Mouse (Mus musculus): ENCODE results near the gene 5330417C22Rik. TPM values are rescaled to one million over a fixed set of nuclear protein-coding genes. Genes with fewer than 3 reads are reported as not detected.

The 5330417C22Rik gene
- polyA plus RNA-seq, 1 experiment from 2014 or later, result 18.9 TPM

- H3K9me3 ChIP-seq, result no peaks in the 10 kb centered on the region
- peak within 1 kb of the TSS; percentile 81 for H3K9ac ChIP-seq
- peak; percentile 97 for ATAC-seq (ENCODE audit: low FRiP score, low read depth)
- under 1% methylated on average over 41 of the region's 41 CpGs for WGBS
- H3K27ac ChIP-seq (replicated peaks), result peak within 1 kb of the TSS; percentile 91
- peaks cover 42% of the 10 kb centered on the region for H3K4me1 ChIP-seq (replicated peaks)
- H3K36me3 ChIP-seq, result no peaks in the 10 kb centered on the region
- H3K4me2 ChIP-seq, result peak within 1 kb of the TSS; percentile 85
- H3K4me3 ChIP-seq, result peak within 1 kb of the TSS; percentile 79
- H3K27me3 ChIP-seq, result no peaks in the 10 kb centered on the region
These were observed 91.5 kb downstream of the 5330417C22Rik start, which contains the start of gene Sars for GRCm38 (mm10) chr3:108444698-108445365. Gene Sars, minus strand, starts transcription at chr3:108445209.

- no peaks in the 10 kb centered on the region for H3K27me3 ChIP-seq
- peak overlapping the region; percentile 85 for H3K4me2 ChIP-seq
- H3K4me3 ChIP-seq, result peak overlapping the region; percentile 79
- H3K36me3 ChIP-seq, result peaks cover under 1% of the 10 kb centered on the region; the same call in 1 of the 2 replicates
- 21% methylated on average over 8 of the region's 8 CpGs for WGBS
- peak overlapping the region; percentile 81 for H3K9ac ChIP-seq
- H3K27ac ChIP-seq (replicated peaks), result peak overlapping the region; percentile 91
- ATAC-seq (ENCODE audit: low FRiP score, low read depth), result no peak
- H3K4me1 ChIP-seq (replicated peaks), result peaks cover 42% of the 10 kb centered on the region
- no peaks in the 10 kb centered on the region for H3K9me3 ChIP-seq
These were observed 92.3 kb downstream of the 5330417C22Rik start for GRCm38 (mm10) chr3:108444029-108444428.

GRCm38 (mm10) chr3:108436380-108436714 is 100.0 kb downstream of the 5330417C22Rik start:
- Histone ChIP-seq H3K4me1 (replicated peaks) (peaks cover 35% of the 10 kb centered on the region), H3K27me3 (no peaks in the 10 kb centered on the region), H3K27ac (replicated peaks) (no peak overlapping the region), H3K9me3 (no peaks in the 10 kb centered on the region), H3K36me3 (peaks cover 35% of the 10 kb centered on the region), H3K4me2 (no peak overlapping the region), H3K4me3 (no peak overlapping the region), H3K9ac (no peak overlapping the region)
- no peak for ATAC-seq (ENCODE audit: low FRiP score, low read depth)
- 52% methylated on average over 7 of the region's 7 CpGs for WGBS

GRCm38 (mm10) chr3:108435701-108436379 is 100.5 kb downstream of the 5330417C22Rik start:
- WGBS, result 68% methylated on average over 17 of the region's 17 CpGs
- Histone ChIP-seq H3K36me3 (peaks cover 40% of the 10 kb centered on the region), H3K27me3 (no peaks in the 10 kb centered on the region), H3K4me3 (no peak overlapping the region), H3K27ac (replicated peaks) (0 out of 2 replicates have a peak overlapping the region, but pooled peaks have one; percentile 10), H3K4me2 (no peak overlapping the region), H3K4me1 (replicated peaks) (peaks cover 33% of the 10 kb centered on the region), H3K9ac (no peak overlapping the region), H3K9me3 (no peaks in the 10 kb centered on the region)
- no peak for ATAC-seq (ENCODE audit: low FRiP score, low read depth)

GRCm38 (mm10) chr3:108433881-108434495 is 102.3 kb downstream of the 5330417C22Rik start:
- peak overlapping the region; percentile 81 for H3K27ac ChIP-seq (replicated peaks)
- no peaks in the 10 kb centered on the region for H3K9me3 ChIP-seq
- peaks cover 29% of the 10 kb centered on the region for H3K4me1 ChIP-seq (replicated peaks)
- H3K4me2 ChIP-seq, result 0 out of 2 replicates have a peak overlapping the region, but pooled peaks have one; percentile 3
- H3K27me3 ChIP-seq, result no peaks in the 10 kb centered on the region
- H3K36me3 ChIP-seq, result peaks cover 52% of the 10 kb centered on the region
- no peak overlapping the region for H3K9ac ChIP-seq
- ATAC-seq (ENCODE audit: low FRiP score, low read depth), result no peak; the same call in 1 of the 2 replicates
- WGBS, result 15% methylated on average over 19 of the region's 19 CpGs
- no peak overlapping the region for H3K4me3 ChIP-seq

- 18% methylated on average over 18 of the region's 18 CpGs for WGBS
- Histone ChIP-seq H3K9me3 (no peaks in the 10 kb centered on the region), H3K9ac (peak overlapping the region; percentile 9; the same call in 1 of the 2 replicates), H3K4me3 (no peak overlapping the region), H3K4me1 (replicated peaks) (peaks cover 29% of the 10 kb centered on the region), H3K27ac (replicated peaks) (peak overlapping the region; percentile 81), H3K36me3 (peaks cover 55% of the 10 kb centered on the region), H3K4me2 (0 out of 2 replicates have a peak overlapping the region, but pooled peaks have one; percentile 3), H3K27me3 (no peaks in the 10 kb centered on the region)
- ATAC-seq (ENCODE audit: low FRiP score, low read depth), result peak; percentile 91
These were observed 103.0 kb downstream of the 5330417C22Rik start for GRCm38 (mm10) chr3:108433188-108433880.

GRCm38 (mm10) chr3:108432542-108433187 is 103.7 kb downstream of the 5330417C22Rik start:
- H3K9me3 ChIP-seq, result no peaks in the 10 kb centered on the region
- no peak overlapping the region for H3K9ac ChIP-seq
- no peaks in the 10 kb centered on the region for H3K27me3 ChIP-seq
- 26% methylated on average over 13 of the region's 13 CpGs for WGBS
- H3K4me2 ChIP-seq, result no peak overlapping the region
- H3K4me3 ChIP-seq, result no peak overlapping the region
- no peak for ATAC-seq (ENCODE audit: low FRiP score, low read depth)
- H3K36me3 ChIP-seq, result peaks cover 62% of the 10 kb centered on the region
- peak overlapping the region; percentile 81 for H3K27ac ChIP-seq (replicated peaks)
- peaks cover 29% of the 10 kb centered on the region for H3K4me1 ChIP-seq (replicated peaks)

GRCm38 (mm10) chr3:108425624-108426018 is 110.7 kb downstream of the 5330417C22Rik start:
- WGBS, result 62% methylated on average over 6 of the region's 6 CpGs
- no peak for ATAC-seq (ENCODE audit: low FRiP score, low read depth)

GRCm38 (mm10) chr3:108424944-108425623 is 111.3 kb downstream of the 5330417C22Rik start:
- Histone ChIP-seq H3K27ac (replicated peaks) (peak overlapping the region; percentile 71; the same call in 1 of the 2 replicates), H3K36me3 (peaks cover 41% of the 10 kb centered on the region), H3K4me3 (no peak overlapping the region), H3K4me2 (no peak overlapping the region), H3K4me1 (replicated peaks) (peaks cover 34% of the 10 kb centered on the region), H3K27me3 (no peaks in the 10 kb centered on the region), H3K9me3 (no peaks in the 10 kb centered on the region), H3K9ac (no peak overlapping the region)
- no peak for ATAC-seq (ENCODE audit: low FRiP score, low read depth)
- 35% methylated on average over 7 of the region's 7 CpGs for WGBS

More at GRCm38 (mm10) chr3:108425624-108426018, 110.7 kb downstream of the 5330417C22Rik start:
- H3K36me3 ChIP-seq, result peaks cover 43% of the 10 kb centered on the region
- no peaks in the 10 kb centered on the region for H3K9me3 ChIP-seq
- H3K4me3 ChIP-seq, result no peak overlapping the region
- H3K27me3 ChIP-seq, result no peaks in the 10 kb centered on the region
- no peak overlapping the region for H3K9ac ChIP-seq
- H3K4me2 ChIP-seq, result no peak overlapping the region
- H3K27ac ChIP-seq (replicated peaks), result peak overlapping the region; percentile 71; the same call in 1 of the 2 replicates
- H3K4me1 ChIP-seq (replicated peaks), result peaks cover 34% of the 10 kb centered on the region

- Histone ChIP-seq H3K27me3 (no peaks in the 10 kb centered on the region), H3K9me3 (no peaks in the 10 kb centered on the region), H3K27ac (replicated peaks) (peak overlapping the region; percentile 71), H3K36me3 (peaks cover 32% of the 10 kb centered on the region), H3K4me2 (peak overlapping the region; percentile 52), H3K9ac (peak overlapping the region; percentile 23; the same call in 1 of the 2 replicates), H3K4me3 (peak overlapping the region; percentile 24), H3K4me1 (replicated peaks) (peaks cover 34% of the 10 kb centered on the region)
- ATAC-seq (ENCODE audit: low FRiP score, low read depth), result peak; percentile 86
- WGBS, result 16% methylated on average over 11 of the region's 11 CpGs
These were observed 112.2 kb downstream of the 5330417C22Rik start for GRCm38 (mm10) chr3:108423844-108424801.
